Mouse (Mus musculus) ES-CJ7 (cell line): Measurements from ENCODE around the gene Fam43a.

Experiments
- DNase-seq: peaks from one replicate; pipeline ENCODE4 v3.0.0; 2011; ENCODE audit warnings: low read depth, low spot score

Fam43a gene

DNA sequence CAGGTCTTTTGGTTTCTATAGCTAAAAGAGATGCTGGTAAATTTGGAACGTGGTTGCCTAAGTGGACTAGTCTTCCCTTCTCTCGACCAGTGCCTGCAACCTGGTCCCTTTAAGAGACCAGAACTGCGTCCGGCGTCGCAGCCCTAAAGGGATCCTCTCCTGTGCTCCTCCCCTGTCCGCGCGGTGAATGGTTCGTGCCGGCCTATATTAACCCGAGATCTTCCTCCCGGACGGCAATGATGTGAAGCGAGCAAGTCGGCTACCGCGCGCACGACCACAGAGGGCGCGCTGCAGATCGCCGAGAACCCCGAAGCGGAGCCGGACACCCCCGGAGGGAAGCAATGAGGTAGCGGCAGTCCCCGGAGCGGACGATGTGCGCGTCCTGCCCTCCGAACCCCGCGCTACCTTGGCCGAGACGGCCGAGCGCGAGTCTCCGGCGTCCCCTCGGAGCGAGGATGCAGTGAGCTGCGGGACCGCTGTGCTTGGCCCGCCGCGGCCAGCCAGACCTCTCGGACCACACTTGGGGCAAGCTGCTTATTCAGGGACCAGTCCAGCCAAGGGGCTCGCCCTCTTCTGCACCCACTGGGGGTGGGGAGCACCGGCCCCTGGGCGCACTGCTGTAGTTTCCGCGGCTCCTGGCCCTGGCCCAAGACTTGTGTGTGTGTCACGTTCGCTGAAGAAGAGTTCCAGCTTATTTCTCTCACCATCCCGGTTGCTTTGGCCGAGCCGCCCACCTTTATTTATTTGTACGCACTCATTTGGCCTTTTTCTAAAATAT, at the start of gene Fam43a:
Gene Fam43a, plus strand, starts transcription at position 233 of the 778 bp plus-strand sequence.
- DNase-seq: peak; percentile 95

- peak; percentile 49 for DNase-seq
These were observed 49.4 kb upstream of the Fam43a start for GRCm38 (mm10) chr16:30549966-30550747.

GRCm38 (mm10) chr16:30550748-30551192, 48.8 kb upstream of the Fam43a start, which contains the start of gene Tmem44:
TSS of gene Tmem44 (minus strand) at chr16:30550842.
- DNase-seq: peak; percentile 52

DNA sequence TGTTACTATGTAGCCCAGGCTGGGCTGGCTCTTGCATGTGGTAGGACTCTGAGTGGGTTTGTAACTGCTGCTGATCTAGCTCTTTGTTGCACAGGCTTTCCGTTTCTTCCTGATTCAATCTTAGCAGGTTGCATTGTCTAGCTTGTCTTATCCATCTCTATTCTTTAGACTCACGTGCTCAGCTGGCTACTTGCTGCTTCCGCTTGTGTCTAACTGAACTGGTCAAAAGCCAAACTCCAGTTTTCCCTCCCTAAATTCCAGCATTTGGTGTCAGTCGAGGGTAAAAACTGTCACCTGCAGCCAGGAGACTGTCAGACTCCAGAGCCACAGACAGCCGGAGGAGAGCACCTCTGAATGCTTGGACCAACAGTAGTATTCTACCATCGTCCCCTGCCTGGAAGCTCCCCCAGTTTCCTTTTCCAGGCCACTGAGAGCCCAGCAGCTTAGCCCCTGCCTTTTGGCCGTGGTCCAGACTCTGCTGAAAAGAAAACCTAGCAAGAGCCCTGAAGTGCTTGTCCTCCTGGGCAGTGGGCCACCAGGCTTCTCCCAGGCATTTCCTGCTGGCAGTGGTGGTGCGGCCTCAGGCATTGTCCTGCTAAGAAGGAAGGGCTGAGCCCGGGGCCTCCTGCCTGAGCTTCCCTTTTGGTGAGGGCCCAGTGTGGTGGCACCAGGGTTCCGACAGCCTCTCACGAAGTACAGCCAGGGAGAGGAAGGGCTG, 46.7 kb upstream of the Fam43a start:
- no peak for DNase-seq

- no peak for DNase-seq
These were observed 45.4 kb upstream of the Fam43a start for GRCm38 (mm10) chr16:30554109-30554508.

GRCm38 (mm10) chr16:30559312-30559992, 40.1 kb upstream of the Fam43a start:
- DNase-seq: peak; percentile 46

GRCm38 (mm10) chr16:30560601-30561000, 38.9 kb upstream of the Fam43a start:
- no peak for DNase-seq

GRCm38 (mm10) chr16:30565631-30566030, 33.9 kb upstream of the Fam43a start:
- no peak for DNase-seq

DNA sequence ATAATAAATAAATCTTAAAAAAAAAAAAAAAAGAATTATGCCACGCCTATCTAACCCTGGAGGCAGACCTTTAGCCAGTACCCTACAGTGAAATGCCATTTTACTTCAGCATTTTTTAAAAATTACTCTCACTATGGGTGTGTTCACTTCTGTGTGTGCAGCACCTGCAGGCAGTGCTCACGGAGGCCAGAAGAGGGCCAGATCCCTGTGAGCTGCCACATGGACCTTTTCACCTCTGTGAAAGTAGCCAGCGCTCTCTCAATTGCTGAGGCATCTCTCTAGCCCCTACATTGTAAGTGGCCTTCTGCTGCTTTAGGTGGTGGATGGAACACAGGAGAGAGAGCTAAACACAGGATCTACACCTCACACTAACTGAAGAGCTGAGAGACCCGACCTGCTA, 29.4 kb upstream of the Fam43a start:
- peak; percentile 43 for DNase-seq

- DNase-seq: no peak
These were observed 28.1 kb upstream of the Fam43a start for GRCm38 (mm10) chr16:30571378-30571777.

- DNase-seq: peak; percentile 69
These were observed 27.3 kb upstream of the Fam43a start for GRCm38 (mm10) chr16:30572239-30572638.

- no peak for DNase-seq
These were observed 23.7 kb upstream of the Fam43a start for GRCm38 (mm10) chr16:30575815-30576214.

DNA sequence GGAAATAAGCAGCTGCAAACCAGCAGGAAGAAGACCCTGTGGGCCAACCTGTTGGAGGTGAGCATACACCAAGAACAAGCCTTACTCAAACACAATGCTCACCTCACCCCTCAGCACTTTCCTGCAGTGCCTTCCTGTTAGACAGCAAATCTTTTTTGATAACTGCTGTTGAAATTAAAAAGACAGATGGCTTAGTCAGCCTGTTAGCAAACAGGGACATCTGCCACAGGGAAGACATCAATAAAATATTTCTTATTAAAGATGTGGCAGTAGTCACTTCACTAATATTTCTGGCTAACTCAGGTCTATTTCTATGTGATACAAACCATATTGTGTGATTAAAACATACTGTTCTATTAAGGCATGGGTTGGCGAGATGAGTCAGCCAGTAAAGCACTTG, 23.1 kb upstream of the Fam43a start:
- DNase-seq: no peak

GRCm38 (mm10) chr16:30580765-30581164, 18.8 kb upstream of the Fam43a start:
- no peak for DNase-seq

GRCm38 (mm10) chr16:30586935-30587493, 12.5 kb upstream of the Fam43a start:
- DNase-seq: no peak

- peak; percentile 96 for DNase-seq
These were observed 11.8 kb upstream of the Fam43a start, which contains the start of gene Lsg1 for GRCm38 (mm10) chr16:30587494-30588327. TSS of gene Lsg1 (minus strand) at chr16:30587592.

GRCm38 (mm10) chr16:30590264-30591209, 9.0 kb upstream of the Fam43a start:
- peak; percentile 52 for DNase-seq

- peak; percentile 57 for DNase-seq
These were observed 7.5 kb upstream of the Fam43a start for GRCm38 (mm10) chr16:30591990-30592389.

GRCm38 (mm10) chr16:30595356-30595755, 4.2 kb upstream of the Fam43a start:
- no peak for DNase-seq
